Mouse (Mus musculus): ENCODE data around the gene Trp53tg5.

Trp53tg5 gene

DNA sequence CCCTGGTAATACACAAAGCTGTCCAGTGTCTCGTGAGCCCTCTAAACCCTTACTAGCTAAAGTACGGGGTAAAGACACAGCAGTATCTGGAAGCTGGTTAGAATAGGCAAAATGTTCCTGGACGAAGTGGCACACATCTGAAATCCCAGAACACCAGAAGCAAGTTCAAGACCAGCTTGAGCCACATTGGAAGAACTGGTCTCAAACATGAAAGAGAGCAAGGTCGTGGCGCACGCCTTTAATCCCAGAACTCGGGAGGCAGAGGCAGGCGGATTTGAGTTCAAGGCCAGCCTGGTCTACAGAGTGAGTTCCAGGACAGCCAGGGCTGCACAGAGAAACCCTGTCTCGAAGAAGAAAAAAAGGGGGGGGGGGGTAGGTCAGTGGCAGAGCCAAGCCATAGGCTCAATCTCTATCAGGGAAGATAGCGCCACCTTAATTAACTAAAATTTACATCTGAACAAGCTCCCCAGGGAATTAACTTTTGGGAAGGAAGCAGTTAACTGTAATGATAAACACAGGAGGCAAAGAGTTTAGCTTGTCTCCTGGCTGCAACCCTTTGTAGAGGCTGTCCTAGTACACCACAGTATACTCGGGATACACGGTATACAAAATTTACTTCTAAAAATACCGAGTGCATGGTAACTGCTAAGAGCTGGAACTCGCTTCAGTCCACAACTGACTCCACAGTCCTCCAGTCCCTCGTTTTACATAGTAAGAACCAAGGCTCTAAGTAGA, 43.5 kb downstream of the Trp53tg5 start:
- no peaks in the 10 kb centered on the region for H3K9me3 ChIP-seq (ENCODE audit: low read length)
- peak overlapping the region; percentile 53 for H3K4me3 ChIP-seq (replicated peaks; ENCODE audit: low read length)
- TF ChIP-seq NANOG (IDR thresholded peaks at IDR 0.05; ENCODE audit: borderline replicate concordance, low read length) (peak; percentile 18; the same call in 1 of the 2 replicates), POU5F1 (IDR thresholded peaks at IDR 0.05; ENCODE audit: borderline replicate concordance, low read length) (no peak)
- peaks cover 33% of the 10 kb centered on the region for H3K36me3 ChIP-seq (ENCODE audit: insufficient read depth, low read length)
- peaks cover 80% of the 10 kb centered on the region for H3K27me3 ChIP-seq (ENCODE audit: insufficient read depth, low read length)
- peaks cover 96% of the 10 kb centered on the region for H3K4me1 ChIP-seq (replicated peaks; ENCODE audit: low read depth, low read length)

GRCm38 (mm10) chr2:164428451-164428850, 45.1 kb downstream of the Trp53tg5 start:
- 0 out of 2 replicates have a peak, but pooled peaks cover 4% of the 10 kb centered on the region for H3K9me3 ChIP-seq (ENCODE audit: low read length)
- peaks cover 64% of the 10 kb centered on the region for H3K27me3 ChIP-seq (ENCODE audit: insufficient read depth, low read length)
- H3K36me3 ChIP-seq (ENCODE audit: insufficient read depth, low read length), result peaks cover 46% of the 10 kb centered on the region
- no peak overlapping the region for H3K4me3 ChIP-seq (replicated peaks; ENCODE audit: low read length)
- TF ChIP-seq CTCF (conservative IDR thresholded peaks at IDR 0.05; ENCODE audit: low read length) (no peak), POU5F1 (IDR thresholded peaks at IDR 0.05; ENCODE audit: borderline replicate concordance, low read length) (0 out of 2 replicates have a peak, but pooled peaks have one; percentile 16)
- peaks cover 87% of the 10 kb centered on the region for H3K4me1 ChIP-seq (replicated peaks; ENCODE audit: low read depth, low read length)

DNA sequence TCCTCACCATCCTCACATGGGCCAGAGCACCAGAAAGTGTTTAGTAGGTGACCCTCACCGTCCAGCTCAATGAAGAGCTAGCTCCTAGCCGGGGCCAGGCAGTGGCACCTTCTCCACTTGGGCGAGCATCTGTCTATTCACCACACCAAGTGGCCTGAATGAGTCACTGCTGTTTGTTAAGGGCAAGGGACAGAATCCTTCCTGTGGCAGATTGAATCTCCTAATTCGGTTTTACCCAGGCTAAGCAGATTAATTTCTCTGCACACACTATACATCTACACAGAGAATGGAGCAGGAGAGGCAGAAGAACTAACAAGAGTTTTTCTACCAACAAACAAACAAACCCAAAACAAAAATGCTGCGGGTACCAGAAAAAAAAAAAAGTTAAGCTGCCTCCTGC, 46.6 kb downstream of the Trp53tg5 start:
- Histone ChIP-seq H3K36me3 (ENCODE audit: insufficient read depth, low read length) (peaks cover 53% of the 10 kb centered on the region), H3K27me3 (ENCODE audit: insufficient read depth, low read length) (peaks cover 50% of the 10 kb centered on the region), H3K4me3 (replicated peaks; ENCODE audit: low read length) (no peak overlapping the region), H3K4me1 (replicated peaks; ENCODE audit: low read depth, low read length) (peaks cover 76% of the 10 kb centered on the region), H3K9me3 (ENCODE audit: low read length) (0 out of 2 replicates have a peak, but pooled peaks cover 4% of the 10 kb centered on the region)
- TF ChIP-seq POU5F1 (IDR thresholded peaks at IDR 0.05; ENCODE audit: borderline replicate concordance, low read length) (no peak), NANOG (IDR thresholded peaks at IDR 0.05; ENCODE audit: borderline replicate concordance, low read length) (no peak), CTCF (conservative IDR thresholded peaks at IDR 0.05; ENCODE audit: low read length) (no peak)

GRCm38 (mm10) chr2:164426121-164426520, 47.4 kb downstream of the Trp53tg5 start:
- H3K36me3 ChIP-seq (ENCODE audit: insufficient read depth, low read length), result peaks cover 53% of the 10 kb centered on the region
- TF ChIP-seq POU5F1 (IDR thresholded peaks at IDR 0.05; ENCODE audit: borderline replicate concordance, low read length) (no peak), CTCF (conservative IDR thresholded peaks at IDR 0.05; ENCODE audit: low read length) (no peak), NANOG (IDR thresholded peaks at IDR 0.05; ENCODE audit: borderline replicate concordance, low read length) (no peak)
- peak overlapping the region; percentile 61 for H3K4me3 ChIP-seq (replicated peaks; ENCODE audit: low read length)
- H3K9me3 ChIP-seq (ENCODE audit: low read length), result 0 out of 2 replicates have a peak, but pooled peaks cover 4% of the 10 kb centered on the region
- peaks cover 44% of the 10 kb centered on the region for H3K27me3 ChIP-seq (ENCODE audit: insufficient read depth, low read length)
- peaks cover 68% of the 10 kb centered on the region for H3K4me1 ChIP-seq (replicated peaks; ENCODE audit: low read depth, low read length)

DNA sequence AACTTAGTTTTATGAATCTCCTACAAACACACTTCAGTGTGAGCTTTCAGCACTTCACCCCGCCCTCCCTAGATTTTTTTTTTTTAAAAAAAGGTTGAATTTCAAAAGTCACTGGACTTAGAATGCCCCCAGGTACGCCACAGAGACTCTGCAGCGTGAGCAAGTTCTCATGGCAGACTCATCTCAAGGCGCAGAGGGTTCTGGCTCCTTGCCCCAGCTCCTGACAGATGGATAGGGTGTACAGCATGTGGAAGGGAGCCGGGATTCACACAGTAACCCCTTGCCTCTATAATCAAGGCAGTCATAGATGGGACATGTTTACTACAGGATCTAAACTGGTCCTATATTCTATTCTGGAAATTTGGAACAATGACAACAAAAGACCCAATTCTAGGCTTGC, 48.1 kb downstream of the Trp53tg5 start:
- H3K4me1 ChIP-seq (replicated peaks; ENCODE audit: low read depth, low read length), result peaks cover 61% of the 10 kb centered on the region
- 0 out of 2 replicates have a peak, but pooled peaks cover 4% of the 10 kb centered on the region for H3K9me3 ChIP-seq (ENCODE audit: low read length)
- no peak overlapping the region for H3K4me3 ChIP-seq (replicated peaks; ENCODE audit: low read length)
- H3K27me3 ChIP-seq (ENCODE audit: insufficient read depth, low read length), result peaks cover 41% of the 10 kb centered on the region
- H3K36me3 ChIP-seq (ENCODE audit: insufficient read depth, low read length), result peaks cover 53% of the 10 kb centered on the region
- TF ChIP-seq POU5F1 (IDR thresholded peaks at IDR 0.05; ENCODE audit: borderline replicate concordance, low read length) (no peak), CTCF (conservative IDR thresholded peaks at IDR 0.05; ENCODE audit: low read length) (no peak), NANOG (IDR thresholded peaks at IDR 0.05; ENCODE audit: borderline replicate concordance, low read length) (no peak)

GRCm38 (mm10) chr2:164424406-164424805, 49.1 kb downstream of the Trp53tg5 start:
- H3K4me3 ChIP-seq (replicated peaks; ENCODE audit: low read length), result no peak overlapping the region
- H3K27me3 ChIP-seq (ENCODE audit: insufficient read depth, low read length), result peaks cover 36% of the 10 kb centered on the region
- no peak for TF ChIP-seq NANOG (IDR thresholded peaks at IDR 0.05; ENCODE audit: borderline replicate concordance, low read length)
- H3K4me1 ChIP-seq (replicated peaks; ENCODE audit: low read depth, low read length), result peaks cover 59% of the 10 kb centered on the region
- 0 out of 2 replicates have a peak, but pooled peaks cover 4% of the 10 kb centered on the region for H3K9me3 ChIP-seq (ENCODE audit: low read length)
- peaks cover 47% of the 10 kb centered on the region for H3K36me3 ChIP-seq (ENCODE audit: insufficient read depth, low read length)

- Histone ChIP-seq H3K9me3 (ENCODE audit: low read length) (0 out of 2 replicates have a peak, but pooled peaks cover 4% of the 10 kb centered on the region), H3K36me3 (ENCODE audit: insufficient read depth, low read length) (peaks cover 38% of the 10 kb centered on the region), H3K4me1 (replicated peaks; ENCODE audit: low read depth, low read length) (peaks cover 59% of the 10 kb centered on the region), H3K27me3 (ENCODE audit: insufficient read depth, low read length) (peaks cover 26% of the 10 kb centered on the region), H3K4me3 (replicated peaks; ENCODE audit: low read length) (no peak overlapping the region)
- TF ChIP-seq NANOG (IDR thresholded peaks at IDR 0.05; ENCODE audit: borderline replicate concordance, low read length), result no peak
- TF ChIP-seq CTCF (conservative IDR thresholded peaks at IDR 0.05; ENCODE audit: low read length), result no peak
- no peak for TF ChIP-seq POU5F1 (IDR thresholded peaks at IDR 0.05; ENCODE audit: borderline replicate concordance, low read length)
These were observed 50.1 kb downstream of the Trp53tg5 start for GRCm38 (mm10) chr2:164423464-164423863.

DNA sequence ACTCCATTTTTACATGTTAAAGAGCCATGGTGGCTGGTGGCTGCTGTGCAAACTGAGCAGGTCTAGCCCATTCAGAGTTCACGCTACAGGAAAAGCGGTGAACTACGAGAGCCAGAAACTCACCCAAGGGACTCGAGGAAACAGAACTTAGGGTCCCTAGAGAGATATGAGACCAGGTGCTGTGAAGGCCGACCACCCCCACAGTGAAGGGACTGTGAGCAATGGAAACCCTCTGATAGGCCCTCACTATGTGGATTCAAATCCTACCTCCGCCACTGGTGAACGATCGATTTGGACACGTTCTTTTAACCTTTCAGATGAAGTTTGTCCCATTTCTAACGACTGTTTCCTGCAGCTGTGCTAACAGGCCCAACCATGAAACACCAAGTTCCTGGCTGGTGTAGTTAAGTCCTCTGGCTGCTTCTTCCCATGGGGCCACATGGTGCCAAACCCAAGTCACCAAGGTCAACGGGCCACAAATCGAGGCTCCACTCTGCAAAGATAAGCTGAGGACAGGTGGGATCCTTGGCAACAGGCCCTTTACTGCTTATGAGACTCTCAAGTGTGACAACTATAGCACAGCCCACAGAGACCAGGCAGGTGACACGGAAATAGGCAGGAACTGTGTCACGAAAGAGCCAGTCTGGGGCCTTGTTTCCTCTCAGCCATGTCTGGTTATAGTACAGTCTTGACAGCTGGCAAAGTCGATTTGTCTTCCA, 50.7 kb downstream of the Trp53tg5 start:
- Histone ChIP-seq H3K9me3 (ENCODE audit: low read length) (0 out of 2 replicates have a peak, but pooled peaks cover 4% of the 10 kb centered on the region), H3K4me1 (replicated peaks; ENCODE audit: low read depth, low read length) (peaks cover 58% of the 10 kb centered on the region), H3K27me3 (ENCODE audit: insufficient read depth, low read length) (peaks cover 20% of the 10 kb centered on the region), H3K4me3 (replicated peaks; ENCODE audit: low read length) (no peak overlapping the region), H3K36me3 (ENCODE audit: insufficient read depth, low read length) (peaks cover 32% of the 10 kb centered on the region)
- TF ChIP-seq NANOG (IDR thresholded peaks at IDR 0.05; ENCODE audit: borderline replicate concordance, low read length) (no peak), POU5F1 (IDR thresholded peaks at IDR 0.05; ENCODE audit: borderline replicate concordance, low read length) (no peak), CTCF (conservative IDR thresholded peaks at IDR 0.05; ENCODE audit: low read length) (no peak)

All from E14TG2a.4 (cell line).